Mouse (Mus musculus) liver, adult 2 months (tissue): ENCODE measurements around the gene Btrc. TPM values are rescaled to one million over a fixed set of nuclear protein-coding genes. Genes with fewer than 3 reads are reported as not detected.

Source experiments
- DNase-seq: peaks from one replicate; pipeline ENCODE4 v3.0.0-alpha.2; 2011; ENCODE audit warnings: low read depth, low spot score; ENCODE audit errors: extremely low read depth
- H3K27ac ChIP-seq: fragments of 200-500 bp; replicated peaks from 2 replicates; pipeline ENCODE4 v1.5.1; 2012; ENCODE audit warnings: low read depth, mild to moderate bottlenecking, control low read depth, inconsistent platforms, low read length; ENCODE audit not compliant: insufficient read depth
- H3K27me3 ChIP-seq: fragments of 200-500 bp; 2 replicates; pipeline ENCODE4 v1.6.1; 2012; ENCODE audit warnings: mild to moderate bottlenecking, moderate library complexity, low read length, inconsistent platforms; ENCODE audit not compliant: control insufficient read depth, insufficient read depth
- H3K36me3 ChIP-seq: fragments of 200-500 bp; 2 replicates; pipeline ENCODE4 v1.6.1; 2012; ENCODE audit warnings: low read length, inconsistent platforms; ENCODE audit not compliant: control insufficient read depth, insufficient read depth
- H3K4me1 ChIP-seq: fragments of 200-500 bp; 2 replicates; pipeline ENCODE4 v1.6.1; 2011; ENCODE audit warnings: low read length; ENCODE audit not compliant: control insufficient read depth, insufficient read depth
- H3K4me3 ChIP-seq: fragments of 200-500 bp; 2 replicates; pipeline ENCODE4 v1.5.1; 2011; ENCODE audit warnings: low read depth, mild to moderate bottlenecking, control low read depth, low read length, moderate library complexity; ENCODE audit not compliant: insufficient read depth
- H3K79me2 ChIP-seq: fragments of 200-500 bp; 2 replicates; pipeline ENCODE4 v1.6.1; 2012; ENCODE audit warnings: inconsistent platforms, mild to moderate bottlenecking, low read length, moderate library complexity; ENCODE audit not compliant: control insufficient read depth, insufficient read depth
- H3K9ac ChIP-seq: fragments of 200-500 bp; 2 replicates; pipeline ENCODE4 v1.6.1; 2012; ENCODE audit warnings: low read depth, mild to moderate bottlenecking, control low read depth, inconsistent platforms, low read length
- CTCF ChIP-seq: fragments of 200-500 bp; IDR thresholded peaks from 2 replicates; pipeline ENCODE4 v1.5.1; 2011; ENCODE audit warnings: low read depth, low read length, control low read depth
- POLR2A ChIP-seq: fragments of 200-500 bp; IDR thresholded peaks from 2 replicates; pipeline ENCODE4 v1.6.1; 2011; ENCODE audit warnings: low read length, control low read depth; ENCODE audit not compliant: insufficient read depth; ENCODE audit errors: extremely low read depth
- WGBS: fragments of 180-500 bp; shearing (Covaris S2); methylation state at CpG from one replicate; pipeline ENCODE4 v1.1.7; 2018; 5-methylcytosine and 5-hydroxymethylcytosine counted together
- polyA plus RNA-seq: library from polyadenylated mRNA; depleted of rRNA; stranded (reverse); fragments of >200 nt; gene quantifications from 2 replicates; pipeline ENCODE4 v1.2.3, GENCODE M21; 2012
- total RNA-seq: library from RNA; depleted of rRNA; stranded (reverse); fragments of >200 nt; gene quantifications from 2 replicates; pipeline ENCODE4 v1.2.3, GENCODE M21; 2014

The Btrc gene
- total and polyA plus RNA-seq, 2 experiments: 7.8 to 10.9 TPM

GRCm38 (mm10) chr19:45411000-45411399 lies 47.5 kb downstream of the Btrc start:
- no peak for DNase-seq
- WGBS: 69% methylated on average over 2 of the region's 2 CpGs
- H3K27ac ChIP-seq: no peak overlapping the region
- H3K36me3 ChIP-seq: no peaks in the 10 kb centered on the region; the same call in 1 of the 2 replicates
- no peaks in the 10 kb centered on the region for H3K27me3 ChIP-seq
- no peaks in the 10 kb centered on the region; the same call in 1 of the 2 replicates for H3K79me2 ChIP-seq
- H3K4me1 ChIP-seq: no peaks in the 10 kb centered on the region
- TF ChIP-seq CTCF: 0 out of 2 replicates have a peak, but pooled peaks have one; percentile 24
- TF ChIP-seq POLR2A: no peak
- H3K9ac ChIP-seq: no peak overlapping the region
- H3K4me3 ChIP-seq: no peak overlapping the region

- no peak for DNase-seq
Measured at GRCm38 (mm10) chr19:45412694-45413093, 49.2 kb downstream of the Btrc start.

GRCm38 (mm10) chr19:45413966-45414365 lies 50.4 kb downstream of the Btrc start:
- no peak for DNase-seq
- 82% methylated on average over 3 of the region's 3 CpGs for whole genome bisulfite sequencing
- H3K36me3 ChIP-seq: no peaks in the 10 kb centered on the region
- no peaks in the 10 kb centered on the region; the same call in 1 of the 2 replicates for H3K79me2 ChIP-seq
- no peak overlapping the region for H3K9ac ChIP-seq
- no peaks in the 10 kb centered on the region for H3K4me1 ChIP-seq
- no peaks in the 10 kb centered on the region for H3K27me3 ChIP-seq
- TF ChIP-seq CTCF (no peak), POLR2A (no peak)
- H3K27ac ChIP-seq: no peak overlapping the region
- H3K4me3 ChIP-seq: no peak overlapping the region

More at GRCm38 (mm10) chr19:45412694-45413093, 49.2 kb downstream of the Btrc start:
- H3K36me3 ChIP-seq: no peaks in the 10 kb centered on the region; the same call in 1 of the 2 replicates
- no peak overlapping the region for H3K27ac ChIP-seq
- H3K4me3 ChIP-seq: no peak overlapping the region
- H3K27me3 ChIP-seq: no peaks in the 10 kb centered on the region
- H3K4me1 ChIP-seq: no peaks in the 10 kb centered on the region
- H3K9ac ChIP-seq: no peak overlapping the region
- TF ChIP-seq POLR2A (no peak), CTCF (no peak)
- WGBS: 90% methylated on average over 3 of the region's 3 CpGs
- no peaks in the 10 kb centered on the region; the same call in 1 of the 2 replicates for H3K79me2 ChIP-seq

GRCm38 (mm10) chr19:45417601-45418000 lies 54.1 kb downstream of the Btrc start:
- Histone ChIP-seq H3K27ac (no peak overlapping the region), H3K4me1 (peaks cover 5% of the 10 kb centered on the region; the same call in 1 of the 2 replicates), H3K36me3 (no peaks in the 10 kb centered on the region), H3K79me2 (0 out of 2 replicates have a peak, but pooled peaks cover 4% of the 10 kb centered on the region), H3K4me3 (no peak overlapping the region), H3K27me3 (no peaks in the 10 kb centered on the region), H3K9ac (no peak overlapping the region)
- TF ChIP-seq POLR2A: no peak
- TF ChIP-seq CTCF: no peak
- DNase-seq: no peak

GRCm38 (mm10) chr19:45422276-45422675 lies 58.7 kb downstream of the Btrc start:
- H3K79me2 ChIP-seq: peaks cover 4% of the 10 kb centered on the region; the same call in 1 of the 2 replicates
- H3K4me3 ChIP-seq: peak overlapping the region; percentile 1; the same call in 1 of the 2 replicates
- H3K9ac ChIP-seq: peak overlapping the region; percentile 8; the same call in 1 of the 2 replicates
- no peaks in the 10 kb centered on the region; the same call in 1 of the 2 replicates for H3K36me3 ChIP-seq
- no peak overlapping the region for H3K27ac ChIP-seq
- no peaks in the 10 kb centered on the region for H3K27me3 ChIP-seq
- no peak for TF ChIP-seq POLR2A
- no peak for TF ChIP-seq CTCF
- peak; percentile 69 for DNase-seq
- H3K4me1 ChIP-seq: peaks cover 7% of the 10 kb centered on the region; the same call in 1 of the 2 replicates
- WGBS: 30% methylated on average over 7 of the region's 7 CpGs

- H3K36me3 ChIP-seq: no peaks in the 10 kb centered on the region; the same call in 1 of the 2 replicates
- H3K9ac ChIP-seq: no peak overlapping the region
- TF ChIP-seq CTCF: no peak
- TF ChIP-seq POLR2A: no peak
- H3K27ac ChIP-seq: no peak overlapping the region
- peaks cover 4% of the 10 kb centered on the region for H3K79me2 ChIP-seq
- peaks cover 2% of the 10 kb centered on the region; the same call in 1 of the 2 replicates for H3K4me1 ChIP-seq
- H3K27me3 ChIP-seq: no peaks in the 10 kb centered on the region
- 58% methylated on average over 4 of the region's 4 CpGs for WGBS
- H3K4me3 ChIP-seq: no peak overlapping the region
- DNase-seq: no peak
Measured at GRCm38 (mm10) chr19:45428146-45428545, 64.6 kb downstream of the Btrc start.
